Mouse (Mus musculus): ENCODE measurements around the gene Slc47a2. TPM values are rescaled to one million over a fixed set of nuclear protein-coding genes. Genes with fewer than 3 reads are reported as not detected.

Gene Slc47a2
- polyA plus RNA-seq, 1 experiment = not detected

Other genes with a start within 250 kb of the Slc47a2 start
- 0.87 and 1.2 TPM in 2 replicates for gene Tnfrsf13b, start 216.1 kb downstream of the Slc47a2 start, polyA plus RNA-seq (2012; ENCODE audit: insufficient read depth, insufficient read length, missing spikeins)
- gene Usp22, start 167.8 kb downstream of the Slc47a2 start, polyA plus RNA-seq (2012; ENCODE audit: insufficient read depth, insufficient read length, missing spikeins) = 16.3 and 31.0 TPM in 2 replicates
- gene Aldh3a1, start 135.3 kb downstream of the Slc47a2 start, polyA plus RNA-seq (2012; ENCODE audit: insufficient read depth, insufficient read length, missing spikeins) = not detected in 2 replicates
- 25.9 and 29.9 TPM in 2 replicates for gene Aldh3a2, start 75.4 kb downstream of the Slc47a2 start, polyA plus RNA-seq (2012; ENCODE audit: insufficient read depth, insufficient read length, missing spikeins)
- 1.1 and 1.7 TPM in 2 replicates for gene Slc47a1, start 35.5 kb upstream of the Slc47a2 start, polyA plus RNA-seq (2012; ENCODE audit: insufficient read depth, insufficient read length, missing spikeins)
- gene Rnf112, start 111.3 kb upstream of the Slc47a2 start, polyA plus RNA-seq (2012; ENCODE audit: insufficient read depth, insufficient read length, missing spikeins) = not detected in 2 replicates
- 1.8 and 2.0 TPM in 2 replicates for gene Mfap4, start 142.6 kb upstream of the Slc47a2 start, polyA plus RNA-seq (2012; ENCODE audit: insufficient read depth, insufficient read length, missing spikeins)
- gene Mapk7, start 151.5 kb upstream of the Slc47a2 start, polyA plus RNA-seq (2012; ENCODE audit: insufficient read depth, insufficient read length, missing spikeins) = 3.0 and 3.7 TPM in 2 replicates
- gene B9d1, start 162.3 kb upstream of the Slc47a2 start, polyA plus RNA-seq (2012; ENCODE audit: insufficient read depth, insufficient read length, missing spikeins) = 7.5 and 8.2 TPM in 2 replicates
- gene Epn2, start 236.8 kb upstream of the Slc47a2 start, polyA plus RNA-seq (2012; ENCODE audit: insufficient read depth, insufficient read length, missing spikeins) = 20.2 and 29.1 TPM in 2 replicates

All from brown adipose tissue, adult 24 weeks (tissue).